Mouse (Mus musculus): Measurements from ENCODE around the gene Sh3bp4.

Sh3bp4 gene

GRCm38 (mm10) chr1:89110767-89111534, 40.7 kb downstream of the Sh3bp4 start:
- in situ Hi-C loops (cut with MboI; ENCODE audit: low pct_unique_long_range_greater_than_20kb in 1 of 2, low sequenced_read_pairs in 2 of 2, unreplicated experiment in 1 of 2): no loop called here

GRCm38 (mm10) chr1:89112544-89112943, 42.3 kb downstream of the Sh3bp4 start:
- in situ Hi-C loops (cut with MboI; ENCODE audit: low pct_unique_long_range_greater_than_20kb in 1 of 2, low sequenced_read_pairs in 2 of 2, unreplicated experiment in 1 of 2): no loop called here

- in situ Hi-C loops (cut with MboI; ENCODE audit: low pct_unique_long_range_greater_than_20kb in 1 of 2, low sequenced_read_pairs in 2 of 2, unreplicated experiment in 1 of 2): no loop called here
Observed at GRCm38 (mm10) chr1:89113731-89114130, 43.5 kb downstream of the Sh3bp4 start.

GRCm38 (mm10) chr1:89117062-89117461, 46.8 kb downstream of the Sh3bp4 start:
- in situ Hi-C loops (cut with MboI; ENCODE audit: low pct_unique_long_range_greater_than_20kb in 1 of 2, low sequenced_read_pairs in 2 of 2, unreplicated experiment in 1 of 2): no loop called here

GRCm38 (mm10) chr1:89118076-89118475, 47.9 kb downstream of the Sh3bp4 start:
- in situ Hi-C loops (cut with MboI; ENCODE audit: low pct_unique_long_range_greater_than_20kb in 1 of 2, low sequenced_read_pairs in 2 of 2, unreplicated experiment in 1 of 2): no loop called here

- in situ Hi-C loops (cut with MboI; ENCODE audit: low pct_unique_long_range_greater_than_20kb in 1 of 2, low sequenced_read_pairs in 2 of 2, unreplicated experiment in 1 of 2): no loop called here
Observed at GRCm38 (mm10) chr1:89118836-89119235, 48.6 kb downstream of the Sh3bp4 start.

GRCm38 (mm10) chr1:89120290-89120689, 50.1 kb downstream of the Sh3bp4 start:
- in situ Hi-C loops (cut with MboI; ENCODE audit: low pct_unique_long_range_greater_than_20kb in 1 of 2, low sequenced_read_pairs in 2 of 2, unreplicated experiment in 1 of 2): no loop called here

GRCm38 (mm10) chr1:89121466-89121865, 51.3 kb downstream of the Sh3bp4 start:
- in situ Hi-C loops (cut with MboI; ENCODE audit: low pct_unique_long_range_greater_than_20kb in 1 of 2, low sequenced_read_pairs in 2 of 2, unreplicated experiment in 1 of 2): no loop called here

GRCm38 (mm10) chr1:89122376-89122775, 52.2 kb downstream of the Sh3bp4 start:
- in situ Hi-C loops (cut with MboI; ENCODE audit: low pct_unique_long_range_greater_than_20kb in 1 of 2, low sequenced_read_pairs in 2 of 2, unreplicated experiment in 1 of 2): no loop called here

- in situ Hi-C loops (cut with MboI; ENCODE audit: low pct_unique_long_range_greater_than_20kb in 1 of 2, low sequenced_read_pairs in 2 of 2, unreplicated experiment in 1 of 2): no loop called here
Observed at GRCm38 (mm10) chr1:89124076-89124475, 53.9 kb downstream of the Sh3bp4 start.

- in situ Hi-C loops (cut with MboI; ENCODE audit: low pct_unique_long_range_greater_than_20kb in 1 of 2, low sequenced_read_pairs in 2 of 2, unreplicated experiment in 1 of 2): no loop called here
Observed at GRCm38 (mm10) chr1:89127163-89127562, 56.9 kb downstream of the Sh3bp4 start.

- in situ Hi-C loops (cut with MboI; ENCODE audit: low pct_unique_long_range_greater_than_20kb in 1 of 2, low sequenced_read_pairs in 2 of 2, unreplicated experiment in 1 of 2): no loop called here
Observed at GRCm38 (mm10) chr1:89130429-89130828, 60.2 kb downstream of the Sh3bp4 start.

GRCm38 (mm10) chr1:89131018-89131540, 60.9 kb downstream of the Sh3bp4 start:
- in situ Hi-C loops (cut with MboI; ENCODE audit: low pct_unique_long_range_greater_than_20kb in 1 of 2, low sequenced_read_pairs in 2 of 2, unreplicated experiment in 1 of 2): no loop called here

GRCm38 (mm10) chr1:89131707-89132106, 61.5 kb downstream of the Sh3bp4 start:
- in situ Hi-C loops (cut with MboI; ENCODE audit: low pct_unique_long_range_greater_than_20kb in 1 of 2, low sequenced_read_pairs in 2 of 2, unreplicated experiment in 1 of 2): no loop called here

- in situ Hi-C loops (cut with MboI; ENCODE audit: low pct_unique_long_range_greater_than_20kb in 1 of 2, low sequenced_read_pairs in 2 of 2, unreplicated experiment in 1 of 2): no loop called here
Observed at GRCm38 (mm10) chr1:89133266-89133665, 63.1 kb downstream of the Sh3bp4 start.

- in situ Hi-C loops (cut with MboI; ENCODE audit: low pct_unique_long_range_greater_than_20kb in 1 of 2, low sequenced_read_pairs in 2 of 2, unreplicated experiment in 1 of 2): no loop called here
Observed at GRCm38 (mm10) chr1:89133717-89134116, 63.5 kb downstream of the Sh3bp4 start.

GRCm38 (mm10) chr1:89136089-89136811, 66.0 kb downstream of the Sh3bp4 start:
- in situ Hi-C loops (cut with MboI; ENCODE audit: low pct_unique_long_range_greater_than_20kb in 1 of 2, low sequenced_read_pairs in 2 of 2, unreplicated experiment in 1 of 2): no loop called here

- in situ Hi-C loops (cut with MboI; ENCODE audit: low pct_unique_long_range_greater_than_20kb in 1 of 2, low sequenced_read_pairs in 2 of 2, unreplicated experiment in 1 of 2): no loop called here
Observed at GRCm38 (mm10) chr1:89137086-89137816, 67.0 kb downstream of the Sh3bp4 start.

GRCm38 (mm10) chr1:89138316-89138715, 68.1 kb downstream of the Sh3bp4 start:
- in situ Hi-C loops (cut with MboI; ENCODE audit: low pct_unique_long_range_greater_than_20kb in 1 of 2, low sequenced_read_pairs in 2 of 2, unreplicated experiment in 1 of 2): no loop called here

Data from mouse embryonic stem cell (cell line).